Mouse (Mus musculus) gastrocnemius, postnatal 25 days (tissue): ENCODE measurements at regions not wholly inside any gene's neighbourhood (a gene's known extent, or its start where the extent isn't known, plus 50 kb on each side); places are given as distances from the start of the nearest gene placed in this dataset.

ENCODE experiments used
- DNase-seq: peaks from one replicate; pipeline ENCODE4 v3.0.0; 2022

- no peak for DNase-seq
Observed at GRCm38 (mm10) chr2:137821344-137821916, 434.9 kb upstream of the Btbd3 start.

GRCm38 (mm10) chr2:137814945-137815344 is 441.4 kb upstream of the Btbd3 start:
- DNase-seq, result no peak

- no peak for DNase-seq
Observed at GRCm38 (mm10) chr2:137808401-137809230, 447.7 kb upstream of the Btbd3 start.

GRCm38 (mm10) chr2:137807594-137808295 is 448.6 kb upstream of the Btbd3 start:
- no peak for DNase-seq

GRCm38 (mm10) chr2:137794841-137795240 is 461.5 kb upstream of the Btbd3 start:
- DNase-seq, result no peak

- no peak for DNase-seq
Observed at GRCm38 (mm10) chr2:137784091-137784490, 472.3 kb upstream of the Btbd3 start.

- no peak for DNase-seq
Observed at GRCm38 (mm10) chr2:137777430-137777829, 478.9 kb upstream of the Btbd3 start.

- DNase-seq, result no peak
Observed at GRCm38 (mm10) chr2:137764785-137765184, 491.6 kb upstream of the Btbd3 start.

- DNase-seq, result no peak
Observed at GRCm38 (mm10) chr2:137759455-137759854, 496.9 kb upstream of the Btbd3 start.

- no peak for DNase-seq
Observed at GRCm38 (mm10) chr2:137758389-137758788, 498.0 kb upstream of the Btbd3 start.

GRCm38 (mm10) chr2:137757231-137758212 is 498.8 kb upstream of the Btbd3 start:
- DNase-seq, result no peak

GRCm38 (mm10) chr2:137756220-137756619 is 500.1 kb upstream of the Btbd3 start:
- DNase-seq, result peak; percentile 8

- no peak for DNase-seq
Observed at GRCm38 (mm10) chr2:137754481-137754880, 501.9 kb upstream of the Btbd3 start.

- peak; percentile 19 for DNase-seq
Observed at GRCm38 (mm10) chr2:137732410-137732809, 524.0 kb upstream of the Btbd3 start.

GRCm38 (mm10) chr2:137730472-137730931 is 525.9 kb upstream of the Btbd3 start:
- no peak for DNase-seq

- DNase-seq, result no peak
Observed at GRCm38 (mm10) chr2:137729871-137730270, 526.5 kb upstream of the Btbd3 start.

- DNase-seq, result no peak
Observed at GRCm38 (mm10) chr2:137729207-137729606, 527.2 kb upstream of the Btbd3 start.

GRCm38 (mm10) chr2:137723651-137724050 is 532.7 kb upstream of the Btbd3 start:
- DNase-seq, result no peak

GRCm38 (mm10) chr2:137721767-137722424 is 534.5 kb upstream of the Btbd3 start:
- no peak for DNase-seq

GRCm38 (mm10) chr2:137715891-137716290 is 540.5 kb upstream of the Btbd3 start:
- no peak for DNase-seq

GRCm38 (mm10) chr2:137706528-137706988 is 549.8 kb upstream of the Btbd3 start:
- DNase-seq, result no peak
